ENCODE assay signal across 8 mouse cellular contexts in genomic region chr5:147299255-147300000, GRCm38 (mm10). TPM values are rescaled to one million over a fixed set of nuclear protein-coding genes. Genes with fewer than 3 reads are reported as not detected.
DNase-seq lines count a peak whose midpoint lies in the region; ATAC-seq and TF ChIP-seq lines count a peak whose summit lies in the region.

No protein-coding gene starts in this region.

- H3K9ac ChIP-seq in forebrain, embryonic 14.5 days (ENCODE audit: low read length): no peak overlapping the region
- no peak overlapping the region for H3K9ac ChIP-seq in lung, embryonic 15.5 days

- no peak overlapping the region for H3K4me3 ChIP-seq in spleen, adult 2 months (ENCODE audit: extremely low read depth, insufficient read depth, insufficient read length)
- no peak overlapping the region for H3K4me3 ChIP-seq in forebrain, embryonic 14.5 days (ENCODE audit: low read depth, low read length)
- peak overlapping the region; percentile 27 for H3K4me3 ChIP-seq in lung, embryonic 15.5 days

- no peak for TF ChIP-seq POLR2A in spleen, adult 2 months (IDR thresholded peaks at IDR 0.05; ENCODE audit: low read depth, low read length)

- H3K4me1 ChIP-seq in spleen, adult 2 months (ENCODE audit: control insufficient read depth, insufficient read depth, insufficient read length): peaks cover 3% of the 10 kb centered on the region; the same call in 1 of the 2 replicates
- no peaks in the 10 kb centered on the region for H3K4me1 ChIP-seq in forebrain, embryonic 14.5 days (ENCODE audit: control insufficient read depth, insufficient read depth, low read length)
- peaks cover 20% of the 10 kb centered on the region for H3K4me1 ChIP-seq in lung, embryonic 15.5 days

- 4% methylated on average over 41 of the region's 41 CpGs for WGBS in spleen, adult 2 months
- under 1% methylated on average over 40 of the region's 41 CpGs for WGBS in forebrain, embryonic 14.5 days
- 2% methylated on average over 41 of the region's 41 CpGs for WGBS in lung, embryonic 15.5 days

- DNase-seq in spleen, adult 2 months (ENCODE audit: low read depth in 1 of 2, low spot score in 2 of 2): no peak
- DNase-seq in spleen, postnatal 14 days (ENCODE audit: low spot score in 2 of 2): no peak
- DNase-seq in adrenal gland, postnatal 14 days: peak; percentile 60
- peak; percentile 75 for DNase-seq in forebrain, embryonic 14.5 days (ENCODE audit: low spot score)
- DNase-seq in kidney, adult 18-20 months: peak; percentile 56
- peak; percentile 85 for DNase-seq in retina, embryonic 14.5 days (ENCODE audit: low spot score)
- DNase-seq in right cerebral cortex, postnatal 14 days: no peak

- no peaks in the 10 kb centered on the region for H3K36me3 ChIP-seq in spleen, adult 2 months (ENCODE audit: control insufficient read depth, insufficient read depth, low read length)
- no peaks in the 10 kb centered on the region for H3K36me3 ChIP-seq in forebrain, embryonic 14.5 days (ENCODE audit: control insufficient read depth, insufficient read depth, low read length)
- H3K36me3 ChIP-seq in lung, embryonic 15.5 days: no peaks in the 10 kb centered on the region

- H3K27ac ChIP-seq in spleen, adult 2 months (ENCODE audit: insufficient read depth, low read length): no peak overlapping the region
- H3K27ac ChIP-seq in forebrain, embryonic 14.5 days (ENCODE audit: low read depth, low read length): no peak overlapping the region
- no peak overlapping the region for H3K27ac ChIP-seq in lung, embryonic 15.5 days

- no peaks in the 10 kb centered on the region for H3K9me3 ChIP-seq in forebrain, embryonic 14.5 days (replicated peaks; ENCODE audit: control insufficient read depth, low read length)
- H3K9me3 ChIP-seq in lung, embryonic 15.5 days: no peaks in the 10 kb centered on the region

- TF ChIP-seq CTCF in spleen, adult 2 months (IDR thresholded peaks at IDR 0.05; ENCODE audit: extremely low read depth, insufficient read depth, insufficient read length, insufficient replicate concordance): peak; percentile 60; the same call in 1 of the 2 replicates

- H3K4me2 ChIP-seq in forebrain, embryonic 14.5 days (ENCODE audit: low read length): no peak overlapping the region
- H3K4me2 ChIP-seq in lung, embryonic 15.5 days: peak overlapping the region; percentile 59

- H3K27me3 ChIP-seq in spleen, adult 2 months (ENCODE audit: control insufficient read depth, insufficient read depth, low read length): peaks cover 27% of the 10 kb centered on the region
- peaks cover 94% of the 10 kb centered on the region for H3K27me3 ChIP-seq in forebrain, embryonic 14.5 days (replicated peaks; ENCODE audit: control insufficient read depth, insufficient read depth, low read length)
- H3K27me3 ChIP-seq in lung, embryonic 15.5 days: peaks cover 92% of the 10 kb centered on the region

- peak; percentile 58; the same call in 1 of the 2 replicates for ATAC-seq in forebrain, embryonic 14.5 days
- peak; percentile 78 for ATAC-seq in lung, embryonic 15.5 days (ENCODE audit: borderline replicate concordance, extremely low read depth, low FRiP score, low TSS enrichment)

RNA-seq across cellular contexts. Expression of gene Cdx2, which starts 7.6 kb away (rescaled TPM):
- polyA plus RNA-seq in spleen, adult 2 months (2012; rRNA removed): not detected in 2 replicates
- not detected in 2 replicates for total RNA-seq in adrenal gland, postnatal 14 days (2021)
- polyA plus RNA-seq in forebrain, embryonic 14.5 days (2014; fragmentation: Nextera tagmentation; extraction: Ambion mirVana): not detected in 2 replicates
- polyA plus RNA-seq in lung, embryonic 15.5 days (2015; fragmentation: Nextera tagmentation; extraction: Ambion mirVana): not detected in 2 replicates

RNA-seq across cellular contexts. Expression of gene Urad, which starts 22.8 kb away (rescaled TPM):
- polyA plus RNA-seq in spleen, adult 2 months (2012; rRNA removed): not detected in 2 replicates
- total RNA-seq in adrenal gland, postnatal 14 days (2021): 1.2 and 12.9 TPM in 2 replicates
- polyA plus RNA-seq in forebrain, embryonic 14.5 days (2014; fragmentation: Nextera tagmentation; extraction: Ambion mirVana): not detected in 2 replicates
- polyA plus RNA-seq in lung, embryonic 15.5 days (2015; fragmentation: Nextera tagmentation; extraction: Ambion mirVana): not detected in 2 replicates

RNA-seq across cellular contexts. Expression of gene Pdx1, which starts 29.7 kb away (rescaled TPM):
- polyA plus RNA-seq in spleen, adult 2 months (2012; rRNA removed): 0.09 TPM in 1 of 2 replicates, not detected in the other
- not detected in 2 replicates for total RNA-seq in adrenal gland, postnatal 14 days (2021)
- not detected in 2 replicates for polyA plus RNA-seq in forebrain, embryonic 14.5 days (2014; fragmentation: Nextera tagmentation; extraction: Ambion mirVana)
- not detected in 2 replicates for polyA plus RNA-seq in lung, embryonic 15.5 days (2015; fragmentation: Nextera tagmentation; extraction: Ambion mirVana)

Comparison
In these comparisons a context has a peak if more than half of its experiments do, and no peak if none do; other contexts are left out.
1. DNase-seq: peak in adrenal gland, postnatal 14 days (single experiment), forebrain, embryonic 14.5 days (single experiment), kidney, adult 18-20 months (single experiment) and retina, embryonic 14.5 days (single experiment); none in spleen, adult 2 months (0 of 2), spleen, postnatal 14 days (0 of 2) and right cerebral cortex, postnatal 14 days (single experiment).